Mouse (Mus musculus) kidney, embryonic 16.5 days (tissue): Measurements from ENCODE around the gene Gale. TPM values are rescaled to one million over a fixed set of nuclear protein-coding genes. Genes with fewer than 3 reads are reported as not detected.
A peak's percentile ranks its signal among the peaks of the same experiment; 100 is the strongest.

Source experiments
- ATAC-seq: fragments of 200-750 bp; cut with Nextera tagmentation; 2 replicates; pipeline ENCODE4 v1.8.0; 2017; ENCODE audit warnings: moderate TSS enrichment; ENCODE audit not compliant: low FRiP score, low TSS enrichment
- H3K27ac ChIP-seq: fragments of 300-500 bp; sonication (generic); 2 replicates; pipeline ENCODE4 v1.5.1; 2014; ENCODE audit warnings: low read length
- H3K27me3 ChIP-seq: fragments of 300-500 bp; sonication (generic); 2 replicates; pipeline ENCODE4 v1.6.1; 2014; ENCODE audit warnings: low read length, control low read depth, mixed read lengths; ENCODE audit not compliant: insufficient read depth
- H3K36me3 ChIP-seq: fragments of 300-500 bp; sonication (generic); 2 replicates; pipeline ENCODE4 v1.6.1; 2014; ENCODE audit warnings: low read length, control low read depth, mixed read lengths; ENCODE audit not compliant: insufficient read depth
- H3K4me1 ChIP-seq: fragments of 300-500 bp; sonication (generic); 2 replicates; pipeline ENCODE4 v1.6.1; 2014; ENCODE audit warnings: low read length, control low read depth, mixed read lengths; ENCODE audit not compliant: insufficient read depth
- H3K4me2 ChIP-seq: fragments of 300-500 bp; sonication (generic); replicated peaks from 2 replicates; pipeline ENCODE4 v1.6.1; 2014; ENCODE audit warnings: low read depth, low read length
- H3K4me3 ChIP-seq: fragments of 300-500 bp; sonication (generic); 2 replicates; pipeline ENCODE4 v1.5.1; 2014; ENCODE audit warnings: mild to moderate bottlenecking, low read length
- H3K9ac ChIP-seq: fragments of 300-500 bp; sonication (generic); replicated peaks from 2 replicates; pipeline ENCODE4 v1.6.1; 2014; ENCODE audit warnings: low read length
- H3K9me3 ChIP-seq: fragments of 300-500 bp; sonication (generic); 2 replicates; pipeline ENCODE4 v1.6.1; 2016; ENCODE audit warnings: low read length, control low read depth
- WGBS: fragments of 180-500 bp; shearing (Covaris S2); extraction: QIAGEN DNeasy Blood & Tissue Kit; methylation state at CpG from one replicate; pipeline ENCODE4 v1.1.7; 2014; 5-methylcytosine and 5-hydroxymethylcytosine counted together
- polyA plus RNA-seq: library from polyadenylated mRNA; unstranded; fragments of >200 nt; fragmentation: Nextera tagmentation; extraction: Ambion mirVana; gene quantifications from 2 replicates; pipeline ENCODE4 v1.2.1, GENCODE M21; 2015

Gale gene
- polyA plus RNA-seq, 1 experiment from 2014 or later = 40.7 TPM

DNA sequence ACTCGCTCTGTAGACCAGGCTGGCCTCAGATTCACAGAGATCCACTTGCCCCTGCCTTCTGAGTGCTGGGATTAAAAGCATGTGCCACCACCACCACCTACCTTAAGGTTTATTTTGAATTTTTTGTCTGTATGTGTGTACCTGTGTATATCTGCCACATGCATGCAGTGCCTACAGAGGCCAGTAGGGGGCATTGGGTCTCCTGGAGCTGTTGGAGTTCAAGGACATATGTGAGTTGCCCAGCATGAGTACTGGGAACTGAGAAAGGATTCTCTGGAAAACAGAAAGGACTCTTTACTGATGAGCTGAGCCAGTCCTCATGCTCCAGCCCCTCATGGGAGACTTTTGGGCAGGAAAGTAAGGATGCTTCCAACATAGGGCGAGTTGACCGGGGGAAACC, 12.0 kb upstream of the Gale start:
- H3K4me1 ChIP-seq = peaks cover 15% of the 10 kb centered on the region

DNA sequence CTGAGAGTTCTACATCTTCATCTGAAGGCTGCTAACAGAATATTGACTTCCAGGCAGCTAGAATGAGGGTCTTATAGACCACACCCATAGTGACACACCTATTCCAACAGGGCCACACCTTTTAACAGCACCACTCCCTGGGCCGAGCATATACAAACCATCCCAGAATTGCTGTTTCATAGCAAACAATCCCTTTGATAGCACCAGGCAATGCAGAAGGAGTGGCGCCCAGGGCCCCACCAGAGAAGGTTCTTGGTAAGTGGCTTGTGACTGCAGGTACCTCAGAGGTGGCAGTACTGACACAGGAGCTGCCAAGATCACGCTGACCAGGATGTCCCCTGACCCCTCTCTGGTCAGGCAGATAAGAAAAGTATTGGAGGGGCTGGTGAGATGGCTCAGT, 10.3 kb upstream of the Gale start:
- peaks cover 13% of the 10 kb centered on the region for H3K4me1 ChIP-seq
- H3K27ac ChIP-seq = no peak overlapping the region
- WGBS = 87% methylated on average over 3 of the region's 3 CpGs
- H3K4me3 ChIP-seq = no peak overlapping the region
- no peak overlapping the region for H3K4me2 ChIP-seq
- no peaks in the 10 kb centered on the region for H3K9me3 ChIP-seq
- no peak overlapping the region for H3K9ac ChIP-seq
- H3K36me3 ChIP-seq = peaks cover 30% of the 10 kb centered on the region
- no peaks in the 10 kb centered on the region for H3K27me3 ChIP-seq
- ATAC-seq = no peak

More for the DNA sequence above, 12.0 kb upstream of the Gale start:
- no peaks in the 10 kb centered on the region for H3K9me3 ChIP-seq
- no peak overlapping the region for H3K4me3 ChIP-seq
- WGBS = 96% methylated on average over 3 of the region's 3 CpGs
- H3K36me3 ChIP-seq = peaks cover 29% of the 10 kb centered on the region
- H3K9ac ChIP-seq = no peak overlapping the region
- no peak for ATAC-seq
- H3K27me3 ChIP-seq = no peaks in the 10 kb centered on the region
- H3K27ac ChIP-seq = no peak overlapping the region
- no peak overlapping the region for H3K4me2 ChIP-seq

GRCm38 (mm10) chr4:135954241-135954640, 9.3 kb upstream of the Gale start:
- peaks cover 30% of the 10 kb centered on the region for H3K36me3 ChIP-seq
- H3K4me1 ChIP-seq = peaks cover 8% of the 10 kb centered on the region; the same call in 1 of the 2 replicates
- no peaks in the 10 kb centered on the region for H3K27me3 ChIP-seq
- H3K4me2 ChIP-seq = no peak overlapping the region
- H3K9me3 ChIP-seq = no peaks in the 10 kb centered on the region
- no peak overlapping the region for H3K9ac ChIP-seq
- H3K4me3 ChIP-seq = no peak overlapping the region
- ATAC-seq = no peak
- no peak overlapping the region for H3K27ac ChIP-seq
- 7% methylated on average over 2 of the region's 2 CpGs for WGBS

DNA sequence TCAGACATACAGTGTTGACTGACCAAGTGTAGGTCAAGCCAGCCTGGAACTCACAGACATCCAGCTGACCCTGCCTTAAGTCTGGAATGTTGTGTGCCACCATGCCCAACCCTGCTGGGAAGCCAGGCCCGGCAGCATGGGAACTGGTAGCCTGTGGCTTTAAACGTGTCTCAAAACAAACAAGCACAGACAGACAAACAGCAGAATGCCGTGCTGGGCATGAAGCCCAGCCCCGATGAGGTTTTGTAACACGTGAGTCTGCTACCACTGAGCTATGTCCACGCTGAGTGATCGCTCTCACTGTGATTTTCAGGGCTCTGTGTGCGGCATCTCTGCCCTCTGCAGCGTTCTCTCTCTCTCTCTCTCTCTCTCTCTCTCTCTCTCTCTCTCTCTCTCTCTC, 7.6 kb upstream of the Gale start:
- no peaks in the 10 kb centered on the region for H3K9me3 ChIP-seq
- 82% methylated on average over 9 of the region's 9 CpGs for WGBS
- no peak overlapping the region for H3K4me3 ChIP-seq
- H3K36me3 ChIP-seq = peaks cover 39% of the 10 kb centered on the region
- no peak overlapping the region for H3K27ac ChIP-seq
- no peak overlapping the region for H3K9ac ChIP-seq
- ATAC-seq = no peak
- H3K27me3 ChIP-seq = no peaks in the 10 kb centered on the region
- H3K4me1 ChIP-seq = no peaks in the 10 kb centered on the region
- H3K4me2 ChIP-seq = no peak overlapping the region

- Histone ChIP-seq H3K27me3 (no peaks in the 10 kb centered on the region), H3K4me2 (no peak overlapping the region), H3K9ac (peak overlapping the region; percentile 45; the same call in 1 of the 2 replicates), H3K4me1 (peaks cover 4% of the 10 kb centered on the region; the same call in 1 of the 2 replicates), H3K4me3 (no peak overlapping the region), H3K27ac (no peak overlapping the region), H3K36me3 (peaks cover 23% of the 10 kb centered on the region; the same call in 1 of the 2 replicates), H3K9me3 (no peaks in the 10 kb centered on the region)
- 51% methylated on average over 8 of the region's 8 CpGs for WGBS
- no peak for ATAC-seq
Measured at GRCm38 (mm10) chr4:135958354-135958753, 5.2 kb upstream of the Gale start.

DNA sequence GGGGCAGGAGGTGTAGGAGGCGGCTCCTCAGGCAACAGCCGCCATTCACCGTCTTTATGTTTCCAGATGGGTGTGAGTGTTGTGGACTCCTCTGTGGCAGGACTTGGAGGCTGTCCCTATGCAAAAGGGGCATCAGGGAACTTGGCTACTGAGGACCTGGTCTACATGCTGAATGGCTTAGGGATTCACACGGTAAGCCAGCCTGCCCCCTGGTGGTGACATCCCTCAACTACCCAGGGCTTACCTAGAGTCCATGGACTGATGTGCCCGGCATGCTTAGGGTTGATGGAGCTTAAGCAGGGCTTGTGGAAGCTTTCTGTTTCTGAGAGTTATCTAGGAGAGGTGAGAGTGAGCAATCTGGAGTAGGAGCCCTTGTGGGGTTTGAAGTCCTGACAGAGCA, 2.8 kb upstream of the Gale start:
- Histone ChIP-seq H3K4me1 (peaks cover 15% of the 10 kb centered on the region), H3K27ac (no peak overlapping the region), H3K36me3 (peaks cover 18% of the 10 kb centered on the region; the same call in 1 of the 2 replicates), H3K9ac (no peak overlapping the region), H3K4me3 (no peak overlapping the region), H3K4me2 (no peak overlapping the region), H3K27me3 (no peaks in the 10 kb centered on the region), H3K9me3 (no peaks in the 10 kb centered on the region)
- WGBS = 26% methylated on average over 5 of the region's 5 CpGs
- ATAC-seq = no peak

GRCm38 (mm10) chr4:135961709-135962108, 1.8 kb upstream of the Gale start:
- Histone ChIP-seq H3K9ac (no peak overlapping the region), H3K4me1 (peaks cover 15% of the 10 kb centered on the region), H3K27ac (no peak overlapping the region), H3K4me3 (no peak overlapping the region), H3K4me2 (no peak overlapping the region), H3K36me3 (peaks cover 18% of the 10 kb centered on the region), H3K27me3 (no peaks in the 10 kb centered on the region), H3K9me3 (no peaks in the 10 kb centered on the region)
- 92% methylated on average over 5 of the region's 5 CpGs for WGBS
- no peak for ATAC-seq

- Histone ChIP-seq H3K27me3 (no peaks in the 10 kb centered on the region), H3K9me3 (no peaks in the 10 kb centered on the region), H3K4me3 (no peak overlapping the region), H3K36me3 (peaks cover 23% of the 10 kb centered on the region), H3K4me2 (no peak overlapping the region), H3K27ac (0 out of 2 replicates have a peak overlapping the region, but pooled peaks have one; percentile 5), H3K9ac (no peak overlapping the region), H3K4me1 (peaks cover 15% of the 10 kb centered on the region)
- no peak for ATAC-seq
- 85% methylated on average over 7 of the region's 7 CpGs for WGBS
Measured at GRCm38 (mm10) chr4:135962198-135962597, 1.3 kb upstream of the Gale start.

- no peaks in the 10 kb centered on the region for H3K27me3 ChIP-seq
- no peak; the same call in 1 of the 2 replicates for ATAC-seq
- no peaks in the 10 kb centered on the region for H3K9me3 ChIP-seq
- H3K4me2 ChIP-seq = peak overlapping the region; percentile 96
- peaks cover 15% of the 10 kb centered on the region for H3K4me1 ChIP-seq
- peaks cover 30% of the 10 kb centered on the region for H3K36me3 ChIP-seq
- H3K4me3 ChIP-seq = peak overlapping the region; percentile 81
- H3K27ac ChIP-seq = peak overlapping the region; percentile 93
- peak overlapping the region; percentile 86 for H3K9ac ChIP-seq
- 5% methylated on average over 15 of the region's 15 CpGs for WGBS
Measured at GRCm38 (mm10) chr4:135962946-135963345, 581 bp upstream of the Gale start.

DNA sequence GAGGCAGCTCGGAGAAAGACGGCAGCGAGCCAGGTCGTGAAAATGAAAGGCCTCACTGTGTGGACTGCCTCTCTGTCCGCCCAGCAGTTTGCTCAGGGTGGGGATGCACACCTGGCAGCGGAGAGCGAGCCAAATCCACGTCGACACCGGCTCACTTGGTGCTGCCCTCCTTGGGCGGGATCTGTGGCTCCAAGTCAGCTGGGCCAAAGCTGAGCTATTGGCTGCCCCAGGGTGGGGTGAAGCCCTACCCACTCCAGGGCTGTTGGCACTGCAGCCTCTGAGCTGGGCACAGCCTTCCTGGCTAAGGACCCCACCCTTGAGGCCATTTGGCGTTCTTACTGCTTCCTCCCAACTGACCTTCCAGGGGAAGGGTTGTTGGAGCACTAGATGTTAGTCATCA, 899 bp downstream of the Gale start:
- H3K4me3 ChIP-seq = peak overlapping the region; percentile 81
- 0 out of 2 replicates have a peak, but pooled peaks have one; percentile 12 for ATAC-seq
- 1% methylated on average over 12 of the region's 12 CpGs for WGBS
- peak overlapping the region; percentile 62; the same call in 1 of the 2 replicates for H3K27ac ChIP-seq
- peak overlapping the region; percentile 96 for H3K4me2 ChIP-seq
- H3K27me3 ChIP-seq = no peaks in the 10 kb centered on the region
- H3K9ac ChIP-seq = peak overlapping the region; percentile 82
- peaks cover 45% of the 10 kb centered on the region for H3K36me3 ChIP-seq
- peaks cover 15% of the 10 kb centered on the region for H3K4me1 ChIP-seq
- no peaks in the 10 kb centered on the region for H3K9me3 ChIP-seq
